Mouse (Mus musculus): Measurements from ENCODE around the gene Bola1. TPM values are rescaled to one million over a fixed set of nuclear protein-coding genes. Genes with fewer than 3 reads are reported as not detected.

Bola1 gene
- total and polyA plus RNA-seq, 3 experiments, result 115 to 124 TPM; not detected in 1

- peak overlapping the region; percentile 50 for H3K9ac ChIP-seq (ENCODE audit: control insufficient read depth, low read depth, low read length, poor library complexity, severe bottlenecking)
- H3K4me1 ChIP-seq (ENCODE audit: control insufficient read depth in 1 of 2, insufficient read depth in 2 of 2, low read length in 2 of 2), result peaks cover 0 to 24% of the 10 kb centered on the region in 2 experiments; a peak in 2 of 4 replicates
- H3K27ac ChIP-seq (ENCODE audit: control insufficient read depth, low read depth, low read length), result peak overlapping the region; percentile 61
Observed at GRCm38 (mm10) chr3:96266132-96266710, 46.7 kb upstream of the Bola1 start.

DNA sequence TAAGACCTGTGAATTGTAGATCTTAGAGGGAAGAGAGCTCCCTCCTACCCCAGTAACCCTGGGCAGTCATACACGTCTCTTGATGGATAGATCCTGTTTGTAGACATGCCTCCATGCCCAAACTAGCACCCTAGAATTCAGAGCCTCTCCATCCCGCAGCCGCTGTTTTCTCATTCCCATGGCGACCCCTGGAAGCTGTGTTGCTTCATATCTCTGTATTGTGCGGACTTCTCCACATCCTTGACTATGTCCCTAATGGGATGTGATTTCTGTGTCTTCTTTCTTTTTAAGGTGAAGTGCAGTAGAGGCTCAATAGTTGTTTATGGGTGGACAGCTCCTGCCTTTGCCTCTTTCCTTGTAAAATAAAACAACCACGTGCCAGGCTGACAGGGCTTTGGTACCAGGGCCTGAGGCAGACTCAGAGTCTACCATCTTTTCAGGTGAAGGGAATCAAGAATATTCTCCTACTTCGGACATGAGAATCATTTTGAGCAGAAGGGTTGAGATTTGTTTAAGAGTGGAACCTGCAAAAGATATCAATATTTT is 45.0 kb upstream of the Bola1 start:
- no peaks in the 10 kb centered on the region for H3K27me3 ChIP-seq (ENCODE audit: control insufficient read depth in 1 of 2, insufficient read depth in 2 of 2, low read length in 2 of 2)
- no peak for TF ChIP-seq ETS1 (IDR thresholded peaks at IDR 0.05; ENCODE audit: low read depth, low read length)
- no peak for TF ChIP-seq ZNF384 (IDR thresholded peaks at IDR 0.05; ENCODE audit: low read depth, low read length)
- no peak for TF ChIP-seq TAL1 (IDR thresholded peaks at IDR 0.05; ENCODE audit: low read length)
- TF ChIP-seq CTCF (IDR thresholded peaks at IDR 0.05 in 2 of 3, conservative IDR thresholded peaks at IDR 0.05 in 1 of 3; ENCODE audit: control insufficient read depth in 1 of 3, insufficient read depth in 1 of 3, low read depth in 2 of 3, low read length in 3 of 3, poor library complexity in 1 of 3, severe bottlenecking in 1 of 3), result no peak
- TF ChIP-seq NRF1 (IDR thresholded peaks at IDR 0.05; ENCODE audit: insufficient read depth, low read depth, low read length, poor library complexity, severe bottlenecking), result no peak
- no peak for TF ChIP-seq CHD2 (IDR thresholded peaks at IDR 0.05; ENCODE audit: low read length)
- no peak for TF ChIP-seq GATA1 (IDR thresholded peaks at IDR 0.05; ENCODE audit: low read depth, low read length)
- TF ChIP-seq KAT2A (conservative IDR thresholded peaks at IDR 0.05; ENCODE audit: low read depth, low read length), result no peak
- TF ChIP-seq UBTF (IDR thresholded peaks at IDR 0.05; ENCODE audit: borderline replicate concordance, insufficient read depth, low read depth, low read length), result no peak
- no peak for TF ChIP-seq JUND (IDR thresholded peaks at IDR 0.05; ENCODE audit: low read depth, low read length)
- no peak for TF ChIP-seq RAD21 (IDR thresholded peaks at IDR 0.05; ENCODE audit: low read depth, low read length)
- no peak for TF ChIP-seq GABPA (IDR thresholded peaks at IDR 0.05; ENCODE audit: low read depth, low read length)
- TF ChIP-seq NELFE (IDR thresholded peaks at IDR 0.05; ENCODE audit: low read depth, low read length), result no peak
- peak overlapping the region; percentile 99 for H3K27ac ChIP-seq (ENCODE audit: control insufficient read depth, low read depth, low read length)
- H3K9ac ChIP-seq (ENCODE audit: control insufficient read depth, low read depth, low read length, poor library complexity, severe bottlenecking), result peak overlapping the region; percentile 92
- peaks cover 0 to 32% of the 10 kb centered on the region in 2 experiments; a peak in 2 of 4 replicates for H3K4me1 ChIP-seq (ENCODE audit: control insufficient read depth in 1 of 2, insufficient read depth in 2 of 2, low read length in 2 of 2)
- no peaks in the 10 kb centered on the region for H3K9me3 ChIP-seq (replicated peaks; ENCODE audit: insufficient read depth, low read length)
- H3K36me3 ChIP-seq (ENCODE audit: control insufficient read depth in 1 of 2, insufficient read depth in 2 of 2, low read length in 2 of 2), result peaks cover 0 to 44% of the 10 kb centered on the region in 2 experiments; a peak in 2 of 4 replicates
- H3K4me3 ChIP-seq (ENCODE audit: control insufficient read depth in 1 of 2, insufficient read depth in 1 of 2, low read depth in 2 of 2, low read length in 2 of 2), result peak overlapping the region; percentile 10 to 75
- H3K79me2 ChIP-seq (ENCODE audit: control insufficient read depth, insufficient read depth, low read length, poor library complexity), result peaks cover 8% of the 10 kb centered on the region; the same call in 1 of the 2 replicates
- DNase-seq (ENCODE audit: low read depth, low spot score), result peak; percentile 86

More at GRCm38 (mm10) chr3:96266132-96266710, 46.7 kb upstream of the Bola1 start:
- H3K9me3 ChIP-seq (replicated peaks; ENCODE audit: insufficient read depth, low read length), result no peaks in the 10 kb centered on the region
- peak; percentile 87 for DNase-seq (ENCODE audit: low read depth, low spot score)
- H3K36me3 ChIP-seq (ENCODE audit: control insufficient read depth in 1 of 2, insufficient read depth in 2 of 2, low read length in 2 of 2), result peaks cover 0 to 37% of the 10 kb centered on the region in 2 experiments; a peak in 2 of 4 replicates
- peaks cover 8% of the 10 kb centered on the region; the same call in 1 of the 2 replicates for H3K79me2 ChIP-seq (ENCODE audit: control insufficient read depth, insufficient read depth, low read length, poor library complexity)
- no peaks in the 10 kb centered on the region for H3K27me3 ChIP-seq (ENCODE audit: control insufficient read depth in 1 of 2, insufficient read depth in 2 of 2, low read length in 2 of 2)
- TF ChIP-seq TAL1 (IDR thresholded peaks at IDR 0.05; ENCODE audit: low read length) (peak; percentile 90), CHD1 (IDR thresholded peaks at IDR 0.05; ENCODE audit: low read depth, low read length) (no peak), MAFK (IDR thresholded peaks at IDR 0.05; ENCODE audit: borderline replicate concordance, low read depth, low read length) (no peak)
- no peak overlapping the region for H3K4me3 ChIP-seq (ENCODE audit: control insufficient read depth in 1 of 2, insufficient read depth in 1 of 2, low read depth in 2 of 2, low read length in 2 of 2)
